Mouse (Mus musculus): ENCODE measurements around the gene Hist1h3c.

DNA sequence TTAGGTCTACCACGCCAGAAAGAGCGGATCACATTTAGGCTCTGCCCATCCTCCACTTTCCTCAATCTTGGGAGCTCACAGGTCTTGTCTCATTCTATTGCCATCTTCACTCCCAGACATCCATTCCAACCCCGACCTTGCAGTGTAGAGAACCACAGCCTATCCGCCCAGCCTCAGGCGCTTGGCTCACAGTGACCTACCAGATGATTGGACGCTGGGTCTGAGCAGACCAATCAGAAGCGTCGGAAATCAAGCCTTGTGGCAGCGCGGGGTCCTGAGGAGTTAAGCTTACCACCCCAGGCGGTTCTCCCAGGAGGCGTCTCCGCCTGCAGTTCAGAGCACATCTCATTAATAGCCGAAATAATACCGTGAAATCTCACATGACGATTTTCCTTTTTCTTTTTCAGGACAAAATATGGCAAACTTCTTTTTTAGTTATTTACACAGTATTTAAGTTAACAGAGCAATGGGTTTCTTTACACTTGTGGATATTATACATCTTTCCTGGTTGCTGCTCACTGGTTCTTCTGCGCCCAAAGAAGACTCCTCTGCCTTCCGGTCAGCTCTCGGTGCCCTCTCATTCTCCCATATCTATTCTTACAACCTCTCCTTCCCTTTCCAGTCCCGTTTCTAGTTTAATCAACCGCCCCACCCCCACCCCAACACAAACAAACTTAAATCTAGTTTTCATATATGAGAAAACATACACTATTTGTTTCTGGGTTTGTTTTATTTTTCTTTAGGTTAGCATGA is 27.3 kb upstream of the Hist1h3c start:
- TF ChIP-seq CTCF (conservative IDR thresholded peaks at IDR 0.05; ENCODE audit: low read length) (no peak), NANOG (IDR thresholded peaks at IDR 0.05; ENCODE audit: borderline replicate concordance, low read length) (no peak)

Measured in E14TG2a.4 (cell line).